In the genomic region with DNA sequence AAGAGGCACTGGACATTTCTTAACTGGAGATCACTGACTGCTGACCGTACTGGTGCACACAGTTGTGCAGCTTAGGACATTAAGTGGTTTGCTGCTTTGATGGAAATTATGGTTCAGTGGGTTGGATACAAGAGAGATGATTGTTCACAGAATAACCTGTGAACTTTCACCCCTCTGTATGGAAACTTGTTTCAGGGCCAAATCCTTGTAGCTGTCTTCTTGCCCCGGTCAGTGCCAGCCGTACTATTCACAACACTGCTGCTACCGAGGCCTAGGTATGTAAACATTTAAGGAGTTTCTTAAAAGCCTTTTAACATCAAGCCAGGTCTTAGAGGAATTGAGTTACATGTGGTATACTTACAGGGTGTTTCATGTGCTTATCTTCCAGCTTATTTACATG, we compare ENCODE assay signal across 23 mouse cellular contexts. TPM values are rescaled to one million over a fixed set of nuclear protein-coding genes. Genes with fewer than 3 reads are reported as not detected.
A peak's percentile ranks its signal among the peaks of the same experiment; 100 is the strongest.
DNase-seq lines count a peak whose midpoint lies in the region; ATAC-seq and TF ChIP-seq lines count a peak whose summit lies in the region.
"Had no signal": no experiment of that assay in that cellular context is flagged by ENCODE, and none has a peak within 500 bp of the region (broad histone marks: within the 10 kb centered on the region; RNA-seq: fewer than 3 reads in every experiment).

No protein-coding gene starts in this region.

- no peak overlapping the region for H3K9ac ChIP-seq in kidney, embryonic 14.5 days (ENCODE audit: low read depth, low read length)
- no peak overlapping the region for H3K9ac ChIP-seq in CH12.LX (ENCODE audit: insufficient read depth, low read depth)
- H3K9ac ChIP-seq in MEL (ENCODE audit: control insufficient read depth, low read depth, low read length, poor library complexity, severe bottlenecking) = no peak overlapping the region
- H3K9ac ChIP-seq: embryonic facial prominence, embryonic 12.5 days; embryonic facial prominence, embryonic 15.5 days; forebrain, postnatal 0 days; hindbrain, embryonic 12.5 days; hindbrain, embryonic 15.5 days had no signal

- whole genome bisulfite sequencing in kidney, embryonic 14.5 days = 88% methylated on average over 4 of the region's 4 CpGs

- no peaks in the 10 kb centered on the region for H3K27me3 ChIP-seq in kidney, embryonic 14.5 days (ENCODE audit: control insufficient read depth, insufficient read depth, low read length)
- no peaks in the 10 kb centered on the region for H3K27me3 ChIP-seq in CH12.LX (replicated peaks)
- no peaks in the 10 kb centered on the region for H3K27me3 ChIP-seq in MEL (ENCODE audit: control insufficient read depth in 1 of 2, insufficient read depth in 2 of 2, low read length in 2 of 2)
- H3K27me3 ChIP-seq: embryonic facial prominence, embryonic 12.5 days; embryonic facial prominence, embryonic 15.5 days; hindbrain, embryonic 12.5 days; hindbrain, embryonic 15.5 days had no signal

- peak; percentile 22 for DNase-seq in kidney, adult 8-10 months
- peak; percentile 22 to 58 for DNase-seq in kidney, postnatal 25 days
- no peak for DNase-seq in kidney, adult 11 months
- DNase-seq in CH12.LX (ENCODE audit: extremely low read depth) = no peak
- no peak for DNase-seq in MEL (ENCODE audit: low read depth, low spot score)
- DNase-seq: adrenal gland, adult 2 months; adrenal gland, postnatal 14 days; cerebellum, adult 11 months; cerebellum, adult 2 months; cerebellum, adult 9-11 months; cerebellum, postnatal 25 days; forebrain, postnatal 0 days; gastrocnemius, adult 2 months; gastrocnemius, postnatal 14 days; heart, adult 11 months had no signal

- H3K36me3 ChIP-seq in kidney, embryonic 14.5 days (ENCODE audit: control insufficient read depth, insufficient read depth, low read length) = peaks cover 94% of the 10 kb centered on the region
- H3K36me3 ChIP-seq in CH12.LX (replicated peaks in 1 of 2; ENCODE audit: control insufficient read depth in 1 of 2, insufficient read depth in 1 of 2, low read length in 1 of 2) (peaks cover 74 to 100% of the 10 kb centered on the region in 2 experiments), MEL (ENCODE audit: control insufficient read depth in 1 of 2, insufficient read depth in 2 of 2, low read length in 2 of 2) (peaks cover 5 to 62% of the 10 kb centered on the region in 2 experiments)

- no peak overlapping the region for H3K4me2 ChIP-seq in kidney, embryonic 14.5 days (replicated peaks; ENCODE audit: low read depth, low read length)
- no peak overlapping the region for H3K4me2 ChIP-seq in CH12.LX (ENCODE audit: insufficient read depth, low read depth, poor library complexity, severe bottlenecking)
- H3K4me2 ChIP-seq: embryonic facial prominence, embryonic 12.5 days; embryonic facial prominence, embryonic 15.5 days; heart, embryonic 11.5 days; hindbrain, embryonic 12.5 days; hindbrain, embryonic 15.5 days had no signal

- no peak overlapping the region for H3K27ac ChIP-seq in kidney, embryonic 14.5 days (ENCODE audit: low read depth, low read length)
- H3K27ac ChIP-seq in CH12.LX (ENCODE audit: insufficient read depth, low read depth) (no peak overlapping the region), MEL (ENCODE audit: control insufficient read depth, low read depth, low read length) (no peak overlapping the region)
- H3K27ac ChIP-seq: embryonic facial prominence, embryonic 12.5 days; embryonic facial prominence, embryonic 15.5 days; gastrocnemius, adult 2 months; hindbrain, embryonic 12.5 days; hindbrain, embryonic 15.5 days had no signal

- in situ Hi-C loops in CH12.LX (cut with MboI; ENCODE audit: low pct_ligation_motif_present, low pct_unique_long_range_greater_than_20kb, low sequenced_read_pairs) = no loop called here

- no peak for ATAC-seq in kidney, embryonic 14.5 days (ENCODE audit: low FRiP score, low TSS enrichment)
- ATAC-seq: CD4-positive, CD25-positive, alpha-beta regulatory T cell, adult 4 months; forebrain, embryonic 14.5 days; forebrain, postnatal 0 days had no signal

- H3K4me3 ChIP-seq in kidney, embryonic 14.5 days (ENCODE audit: low read length) = no peak overlapping the region
- no peak overlapping the region for H3K4me3 ChIP-seq in CH12.LX (replicated peaks in 1 of 3; ENCODE audit: low read depth in 2 of 3, low read length in 2 of 3, poor library complexity in 1 of 3)
- no peak overlapping the region for H3K4me3 ChIP-seq in MEL (ENCODE audit: control insufficient read depth in 1 of 2, insufficient read depth in 1 of 2, low read depth in 2 of 2, low read length in 2 of 2)
- H3K4me3 ChIP-seq: embryonic facial prominence, embryonic 12.5 days; embryonic facial prominence, embryonic 15.5 days; gastrocnemius, adult 2 months; hindbrain, embryonic 12.5 days; hindbrain, embryonic 15.5 days had no signal

- dilution Hi-C loops in CH12.LX (cut with MboI; ENCODE audit: extremely low pct_ligation_motif_present, extremely low pct_unique_long_range_greater_than_20kb, low sequenced_read_pairs) = no loop called here

- TF ChIP-seq CTCF in CH12.LX (conservative IDR thresholded peaks at IDR 0.05 in 1 of 2, IDR thresholded peaks at IDR 0.05 in 1 of 2; ENCODE audit: low read depth in 2 of 2, low read length in 2 of 2) = no peak
- no peak for TF ChIP-seq CTCF in MEL (IDR thresholded peaks at IDR 0.05 in 2 of 3, conservative IDR thresholded peaks at IDR 0.05 in 1 of 3; ENCODE audit: control insufficient read depth in 1 of 3, insufficient read depth in 1 of 3, low read depth in 2 of 3, low read length in 3 of 3, poor library complexity in 1 of 3, severe bottlenecking in 1 of 3)

- TF ChIP-seq POLR2A in CH12.LX (IDR thresholded peaks at IDR 0.05; ENCODE audit: low read depth, low read length) = peak; percentile 12
- peak in 1 of 2 experiments; percentile 13; a peak in 1 of 4 replicates for TF ChIP-seq POLR2A in MEL (IDR thresholded peaks at IDR 0.05; ENCODE audit: control insufficient read depth in 1 of 2, insufficient read depth in 1 of 2, low read depth in 1 of 2, low read length in 2 of 2, poor library complexity in 1 of 2)

- TF ChIP-seq RAD21 in CH12.LX (IDR thresholded peaks at IDR 0.05; ENCODE audit: low read depth, low read length) = no peak
- no peak for TF ChIP-seq RAD21 in MEL (IDR thresholded peaks at IDR 0.05; ENCODE audit: low read depth, low read length)

- H3K79me2 ChIP-seq in CH12.LX (replicated peaks; ENCODE audit: control insufficient read depth, extremely low read depth, insufficient read depth, poor library complexity, severe bottlenecking) = peaks cover 24% of the 10 kb centered on the region
- no peaks in the 10 kb centered on the region; the same call in 1 of the 2 replicates for H3K79me2 ChIP-seq in MEL (ENCODE audit: control insufficient read depth, insufficient read depth, low read length, poor library complexity)

- no peaks in the 10 kb centered on the region for H3K9me3 ChIP-seq in kidney, embryonic 14.5 days (ENCODE audit: control insufficient read depth, low read length)
- H3K9me3 ChIP-seq in CH12.LX (replicated peaks; ENCODE audit: low read length) (no peaks in the 10 kb centered on the region), MEL (replicated peaks; ENCODE audit: insufficient read depth, low read length) (no peaks in the 10 kb centered on the region)
- H3K9me3 ChIP-seq: embryonic facial prominence, embryonic 12.5 days; embryonic facial prominence, embryonic 15.5 days; hindbrain, embryonic 12.5 days; hindbrain, embryonic 15.5 days had no signal

- no peaks in the 10 kb centered on the region for H3K4me1 ChIP-seq in kidney, embryonic 14.5 days (ENCODE audit: control insufficient read depth, insufficient read depth, low read length)
- H3K4me1 ChIP-seq in CH12.LX (ENCODE audit: control insufficient read depth in 1 of 2, insufficient read depth in 2 of 2) (no peaks in the 10 kb centered on the region), MEL (ENCODE audit: control insufficient read depth in 1 of 2, insufficient read depth in 2 of 2, low read length in 2 of 2) (no peaks in the 10 kb centered on the region)
- H3K4me1 ChIP-seq: embryonic facial prominence, embryonic 12.5 days; embryonic facial prominence, embryonic 15.5 days; hindbrain, embryonic 12.5 days; hindbrain, embryonic 15.5 days had no signal

- TF ChIP-seq EP300 in CH12.LX (IDR thresholded peaks at IDR 0.05; ENCODE audit: low read length) (no peak), MEL (IDR thresholded peaks at IDR 0.05; ENCODE audit: low read depth in 1 of 2, low read length in 2 of 2) (no peak)

RNA-seq across cellular contexts. Expression of a gene that starts 14.1 kb away (rescaled TPM):
- 21.1 and 25.6 TPM in 2 replicates for polyA plus RNA-seq in kidney, embryonic 14.5 days (2014; fragmentation: Nextera tagmentation; extraction: Ambion mirVana)
- 62.5 and 63.2 TPM in 2 replicates for total RNA-seq in CH12.LX (2012; rRNA removed)
- 63.9 and 71.5 TPM in 2 replicates for total RNA-seq in CH12.LX (2014; rRNA removed)
- polyA plus RNA-seq in CH12.LX (2012; ENCODE audit: insufficient read length, low read depth) = 47.6 and 51.9 TPM in 2 replicates
- total RNA-seq in MEL (2012; rRNA removed) = 25.4 and 25.7 TPM in 2 replicates
- polyA plus RNA-seq in MEL (2012; ENCODE audit: insufficient read depth in 1 of 2, insufficient read length in 2 of 2, low read depth in 1 of 2, low replicate concordance in 2 of 2, missing spikeins in 1 of 2) = 10 to 100 TPM in 1 of 2 experiments, not detected in 1; 33.9 TPM

RNA-seq across cellular contexts. Expression of a gene that starts 27.2 kb away (rescaled TPM):
- 160 and 167 TPM in 2 replicates for polyA plus RNA-seq in kidney, embryonic 14.5 days (2014; fragmentation: Nextera tagmentation; extraction: Ambion mirVana)
- total RNA-seq in CH12.LX (2012; rRNA removed) = 126 and 152 TPM in 2 replicates
- 206 and 235 TPM in 2 replicates for total RNA-seq in CH12.LX (2014; rRNA removed)
- polyA plus RNA-seq in CH12.LX (2012; ENCODE audit: insufficient read length, low read depth) = 237 and 271 TPM in 2 replicates
- total RNA-seq in MEL (2012; rRNA removed) = 93.6 and 102 TPM in 2 replicates
- polyA plus RNA-seq in MEL (2012; ENCODE audit: insufficient read depth in 1 of 2, insufficient read length in 2 of 2, low read depth in 1 of 2, low replicate concordance in 2 of 2, missing spikeins in 1 of 2) = 100 to 1,000 TPM; 157 to 182 TPM

RNA-seq across cellular contexts. Expression of a gene that starts 27.7 kb away (rescaled TPM):
- 90.5 and 128 TPM in 2 replicates for polyA plus RNA-seq in kidney, embryonic 14.5 days (2014; fragmentation: Nextera tagmentation; extraction: Ambion mirVana)
- 517 and 601 TPM in 2 replicates for total RNA-seq in CH12.LX (2012; rRNA removed)
- 347 and 356 TPM in 2 replicates for total RNA-seq in CH12.LX (2014; rRNA removed)
- polyA plus RNA-seq in CH12.LX (2012; ENCODE audit: insufficient read length, low read depth) = 722 and 821 TPM in 2 replicates
- total RNA-seq in MEL (2012; rRNA removed) = 400 and 417 TPM in 2 replicates
- polyA plus RNA-seq in MEL (2012; ENCODE audit: insufficient read depth in 1 of 2, insufficient read length in 2 of 2, low read depth in 1 of 2, low replicate concordance in 2 of 2, missing spikeins in 1 of 2) = 100 to 1,000 TPM in 1 of 2 experiments, 10 to 100 TPM in 1; 94.0 to 509 TPM

RNA-seq across cellular contexts. Expression of a gene that starts 54.3 kb away (rescaled TPM):
- polyA plus RNA-seq in kidney, embryonic 14.5 days (2014; fragmentation: Nextera tagmentation; extraction: Ambion mirVana) = 77.3 and 82.4 TPM in 2 replicates
- total RNA-seq in CH12.LX (2012; rRNA removed) (75.7 and 115 TPM in 2 replicates), CH12.LX (2014; rRNA removed) (111 and 125 TPM in 2 replicates), MEL (2012; rRNA removed) (20.2 and 23.8 TPM in 2 replicates)
- polyA plus RNA-seq in CH12.LX (2012; ENCODE audit: insufficient read length, low read depth) (105 and 126 TPM in 2 replicates), MEL (2012; ENCODE audit: insufficient read depth in 1 of 2, insufficient read length in 2 of 2, low read depth in 1 of 2, low replicate concordance in 2 of 2, missing spikeins in 1 of 2) (10 to 100 TPM in 1 of 2 experiments, not detected in 1; 44.4 TPM)

RNA-seq across cellular contexts. Expression of a gene that starts 54.6 kb away (rescaled TPM):
- polyA plus RNA-seq in kidney, embryonic 14.5 days (2014; fragmentation: Nextera tagmentation; extraction: Ambion mirVana) = 18.8 and 27.7 TPM in 2 replicates
- total RNA-seq in CH12.LX (2012; rRNA removed) (33.2 and 46.3 TPM in 2 replicates), CH12.LX (2014; rRNA removed) (32.5 and 35.9 TPM in 2 replicates), MEL (2012; rRNA removed) (11.6 and 14.7 TPM in 2 replicates)
- polyA plus RNA-seq in CH12.LX (2012; ENCODE audit: insufficient read length, low read depth) (54.5 and 68.6 TPM in 2 replicates), MEL (2012; ENCODE audit: insufficient read depth in 1 of 2, insufficient read length in 2 of 2, low read depth in 1 of 2, low replicate concordance in 2 of 2, missing spikeins in 1 of 2) (10 to 100 TPM in 1 of 2 experiments, not detected in 1; 36.5 TPM)

Comparison
In these comparisons a context has a peak if more than half of its experiments do, and no peak if none do; other contexts are left out.
1. DNase-seq: peak in kidney, adult 8-10 months (2 of 2) and kidney, postnatal 25 days (2 of 2); none in kidney, adult 11 months (single experiment), CH12.LX (single experiment) and MEL (single experiment).